Mouse (Mus musculus) urinary bladder, adult 2 months (tissue): ENCODE results near the gene Rom1. TPM values are rescaled to one million over a fixed set of nuclear protein-coding genes. Genes with fewer than 3 reads are reported as not detected.

Experiments used
- DNase-seq: peaks from one replicate; pipeline ENCODE4 v3.0.0; 2022; ENCODE audit warnings: low spot score
- polyA plus RNA-seq: library from polyadenylated mRNA; depleted of rRNA; stranded (reverse); fragments of >200 nt; gene quantifications from 2 replicates; pipeline ENCODE4 v1.2.3, GENCODE M21; 2012

The Rom1 gene
- polyA plus RNA-seq, 1 experiment, result 9.4 TPM

- DNase-seq, result no peak
Observed at GRCm38 (mm10) chr19:8942276-8942964, 13.3 kb upstream of the Rom1 start.

DNA sequence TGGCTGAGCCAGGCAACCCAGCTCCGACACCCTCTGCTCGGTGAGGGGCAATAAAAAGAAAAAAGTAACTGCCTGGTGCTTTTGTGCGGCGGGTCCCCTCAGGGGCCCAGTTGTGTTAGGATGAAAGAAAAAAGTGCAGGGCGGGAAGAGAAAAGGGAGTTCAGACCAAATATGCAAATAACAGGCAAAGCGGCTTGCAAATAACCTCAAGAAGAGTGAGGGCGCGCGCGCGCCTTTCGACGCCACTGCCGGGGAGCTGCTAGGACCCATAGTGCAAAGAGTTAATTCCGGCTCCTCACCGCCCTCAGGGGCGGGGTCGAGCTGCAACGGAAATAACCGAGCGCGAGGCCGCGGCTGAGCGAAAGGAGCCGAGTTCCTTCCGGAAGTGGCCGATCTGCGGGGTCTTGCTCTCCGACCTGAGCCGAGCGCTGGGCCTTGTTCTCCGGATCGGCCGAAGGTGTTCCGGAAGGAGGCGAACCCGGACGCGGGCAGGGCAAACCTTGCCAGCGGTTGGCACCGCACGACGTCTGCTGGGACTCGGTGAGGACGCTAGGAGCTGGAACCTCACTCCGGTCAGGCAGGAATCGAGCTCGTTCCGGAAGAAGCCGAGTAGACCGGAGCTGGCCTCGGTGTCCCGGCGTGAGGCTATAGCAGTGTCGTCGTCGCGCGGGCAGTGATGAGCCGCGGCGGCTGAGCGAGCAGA is 12.5 kb upstream of the Rom1 start, which contains the start of gene Mta2:
TSS of gene Mta2 (plus strand) at position 361 of the 703 bp plus-strand sequence.
- DNase-seq, result peak; percentile 88

DNA sequence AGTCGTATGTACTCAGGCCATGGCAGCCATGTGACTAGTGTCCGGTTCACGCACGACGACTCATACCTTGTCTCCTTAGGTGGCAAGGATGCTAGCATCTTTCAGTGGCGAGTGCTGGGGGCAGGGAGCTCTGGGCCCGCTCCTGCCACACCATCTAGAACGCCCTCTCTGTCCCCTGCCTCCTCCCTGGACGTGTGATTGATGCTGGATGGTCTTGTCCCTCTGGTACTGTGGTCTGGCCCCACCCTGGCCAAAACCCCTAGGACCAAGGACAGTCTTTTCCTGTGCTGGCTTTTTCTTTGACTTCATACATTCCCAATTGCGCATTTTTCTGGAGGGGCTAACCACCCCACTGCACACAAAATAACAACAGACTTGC is 12.0 kb upstream of the Rom1 start:
- no peak for DNase-seq

DNA sequence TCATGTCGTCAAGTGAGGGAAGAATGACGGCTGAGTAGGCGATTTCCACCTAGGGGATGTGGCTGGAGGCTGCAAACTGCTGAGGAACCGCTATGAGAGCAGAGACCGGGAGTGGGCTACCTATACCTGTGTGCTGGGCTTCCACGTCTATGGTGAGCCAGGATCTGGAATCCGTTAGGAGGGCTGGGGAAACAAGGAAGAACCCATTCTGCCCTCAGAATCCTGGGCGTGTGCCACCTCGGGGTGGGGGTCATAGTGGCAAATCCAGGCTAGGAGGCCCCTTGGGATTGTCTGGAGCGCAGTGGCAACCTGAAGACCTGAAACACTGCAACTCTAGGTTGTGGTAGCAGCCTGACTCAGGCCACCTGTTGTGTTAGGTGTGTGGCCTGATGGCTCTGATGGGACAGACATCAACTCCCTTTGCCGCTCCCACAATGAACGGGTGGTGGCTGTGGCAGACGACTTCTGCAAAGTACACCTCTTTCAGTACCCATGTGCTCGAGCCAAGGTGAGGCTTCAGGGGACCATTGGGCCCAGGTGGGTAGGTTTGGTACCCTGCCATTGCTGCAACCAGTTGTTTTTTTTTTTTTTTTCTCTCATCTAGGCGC is 11.5 kb upstream of the Rom1 start:
- DNase-seq, result no peak

- no peak for DNase-seq
Observed at GRCm38 (mm10) chr19:8936736-8937135, 7.6 kb upstream of the Rom1 start.

GRCm38 (mm10) chr19:8930771-8931170 is 1.6 kb upstream of the Rom1 start:
- DNase-seq, result no peak

DNA sequence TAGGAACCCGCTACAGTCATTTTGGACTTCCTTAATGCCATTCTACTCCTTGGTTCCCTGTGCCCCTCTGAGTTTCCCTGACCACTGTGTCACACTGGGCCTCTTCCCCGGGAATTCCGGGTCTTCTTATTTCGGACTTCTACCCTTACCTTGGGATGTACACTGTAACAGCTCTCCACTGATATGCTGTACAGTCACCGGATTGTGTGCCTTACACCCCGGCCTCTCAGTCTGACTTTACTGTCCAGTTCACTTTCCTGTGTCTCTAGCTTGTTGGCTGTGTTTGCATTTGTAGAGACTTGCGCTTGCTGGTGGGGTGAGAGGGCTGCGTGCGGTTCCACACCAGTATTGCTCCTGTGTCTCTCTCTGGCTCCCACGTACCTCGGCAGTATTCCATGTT is 961 bp upstream of the Rom1 start:
- no peak for DNase-seq

- DNase-seq, result peak; percentile 51
Observed at GRCm38 (mm10) chr19:8928689-8929223, 400 bp downstream of the Rom1 start.

GRCm38 (mm10) chr19:8927891-8928525 is 1.1 kb downstream of the Rom1 start:
- no peak for DNase-seq

GRCm38 (mm10) chr19:8926766-8927165 is 2.4 kb downstream of the Rom1 start:
- DNase-seq, result no peak

DNA sequence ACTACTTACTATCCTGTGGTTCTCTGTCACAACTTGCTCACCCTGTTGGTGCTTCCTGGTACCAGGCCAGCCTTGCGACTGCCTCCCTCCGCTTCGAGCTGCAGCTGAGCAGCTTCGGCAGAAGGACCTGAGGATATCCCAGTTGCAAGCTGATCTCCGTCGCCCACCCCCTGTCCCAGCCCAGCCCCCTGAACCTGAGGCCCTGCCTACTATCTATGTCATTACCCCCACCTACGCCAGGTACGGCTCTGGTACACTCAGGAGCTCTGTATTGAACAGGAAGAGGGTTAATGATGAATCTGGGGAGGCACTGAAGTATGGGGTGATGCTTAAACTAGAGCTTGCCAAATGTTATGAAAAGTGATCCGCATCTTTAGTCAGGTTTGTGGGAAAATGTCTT is 7.4 kb downstream of the Rom1 start:
- DNase-seq, result no peak

DNA sequence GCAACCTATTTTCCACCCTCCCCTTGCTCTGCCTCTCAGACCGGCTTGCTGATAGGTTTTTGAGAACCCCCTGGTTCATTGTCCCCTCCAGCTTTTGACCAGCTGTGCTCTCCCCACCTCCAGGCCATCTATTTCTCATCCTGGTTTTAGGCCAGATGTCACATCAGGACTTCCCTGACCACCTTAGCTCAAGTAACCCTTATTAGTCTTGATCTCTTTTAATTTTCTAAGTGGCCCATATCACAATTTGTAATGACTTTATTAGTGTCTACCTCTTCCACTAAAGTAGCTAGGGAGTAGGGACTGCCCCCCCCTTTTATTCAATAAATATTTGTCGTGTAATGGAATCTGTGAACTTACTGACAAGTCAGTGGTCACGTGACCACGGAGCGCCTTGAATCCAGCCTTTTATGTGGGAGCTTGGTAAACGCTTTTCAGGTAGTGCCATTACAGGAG is 8.3 kb downstream of the Rom1 start:
- DNase-seq, result no peak

DNA sequence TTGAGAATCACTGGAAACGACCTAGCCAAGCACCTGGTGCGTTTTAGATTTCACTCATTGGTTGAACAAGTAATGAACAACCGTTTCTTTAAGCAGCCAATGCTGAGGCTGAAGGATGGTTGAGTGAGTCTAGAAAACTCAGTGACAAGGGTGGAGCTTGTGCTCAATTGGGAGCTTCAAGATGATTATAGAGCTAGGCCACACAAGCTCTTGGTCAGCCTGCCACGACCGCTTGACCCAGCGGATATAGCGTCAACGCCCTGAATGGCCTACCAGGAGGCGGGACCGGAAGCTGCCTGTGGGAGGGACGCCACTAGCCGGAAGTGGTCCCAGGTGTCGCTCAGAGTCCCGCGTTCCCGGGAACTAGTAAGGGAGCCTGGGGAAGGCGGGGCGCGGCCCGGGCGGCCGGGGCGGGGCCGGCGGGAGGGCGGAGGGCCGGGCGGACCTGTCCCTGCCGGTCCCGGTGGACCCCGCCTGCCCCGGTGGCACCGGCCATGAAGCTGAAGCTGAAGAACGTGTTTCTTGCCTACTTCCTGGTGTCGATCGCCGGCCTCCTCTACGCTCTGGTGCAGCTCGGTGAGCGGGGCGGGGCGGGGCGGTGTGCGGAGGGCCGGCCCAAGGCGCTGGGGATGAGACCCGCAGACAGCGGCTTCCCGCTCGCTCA is 9.0 kb downstream of the Rom1 start, which contains the start of gene B3gat3:
TSS of gene B3gat3 (plus strand) at position 302 of the 664 bp plus-strand sequence.
- DNase-seq, result peak; percentile 89

DNA sequence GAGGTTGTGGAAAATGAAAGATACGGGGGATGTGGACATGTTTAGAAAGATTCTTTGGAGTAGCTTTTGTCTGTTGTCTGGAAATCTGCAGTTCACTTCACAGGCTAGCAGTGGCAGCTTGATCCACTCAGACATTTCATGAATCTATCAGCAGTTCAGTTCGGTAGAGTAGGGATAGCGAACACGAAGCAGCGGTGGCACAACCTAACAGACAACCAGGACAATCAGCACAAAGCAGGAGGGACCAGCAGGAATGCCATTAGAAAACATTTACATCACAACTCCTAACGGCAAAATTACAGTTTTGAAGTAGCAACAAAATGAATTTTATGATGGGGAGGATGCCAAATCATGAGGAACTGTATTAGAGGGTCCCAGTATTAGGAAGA is 9.5 kb downstream of the Rom1 start:
- DNase-seq, result no peak

- no peak for DNase-seq
Observed at GRCm38 (mm10) chr19:8919000-8919399, 10.2 kb downstream of the Rom1 start.

DNA sequence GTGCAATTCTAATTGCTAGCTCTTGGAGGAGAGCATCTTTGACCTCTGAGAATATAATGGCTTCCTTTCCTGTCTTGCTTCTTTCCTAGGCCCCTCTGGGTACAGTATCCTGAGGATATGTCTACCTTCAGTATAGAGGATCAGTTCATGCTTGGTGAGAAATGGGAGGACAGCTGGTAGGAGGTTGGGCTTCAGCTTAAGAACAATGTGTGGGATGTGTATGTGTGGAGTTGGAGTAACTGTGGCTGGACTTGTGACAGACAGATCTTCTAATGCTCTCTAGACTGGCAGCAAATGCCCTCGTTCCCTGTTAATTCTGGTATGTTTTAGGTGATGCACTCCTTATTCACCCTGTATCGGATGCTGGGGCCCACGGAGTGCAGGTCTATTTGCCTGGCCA is 14.9 kb downstream of the Rom1 start:
- no peak for DNase-seq

- no peak for DNase-seq
Observed at GRCm38 (mm10) chr19:8911810-8912209, 17.3 kb downstream of the Rom1 start.

- no peak for DNase-seq
Observed at GRCm38 (mm10) chr19:8908531-8908930, 20.6 kb downstream of the Rom1 start.

GRCm38 (mm10) chr19:8903412-8903811 is 25.7 kb downstream of the Rom1 start:
- DNase-seq, result no peak

GRCm38 (mm10) chr19:8899079-8899478 is 30.1 kb downstream of the Rom1 start:
- no peak for DNase-seq

- DNase-seq, result no peak
Observed at GRCm38 (mm10) chr19:8898576-8898975, 30.6 kb downstream of the Rom1 start.
